Mouse (Mus musculus) ES-E14 (cell line): ENCODE data around the gene Traf1.

Experiments
- HCFC1 ChIP-seq: IDR thresholded peaks from 2 replicates; pipeline ENCODE4 v1.6.1; 2012; ENCODE audit warnings: low read length, inconsistent platforms, borderline replicate concordance; ENCODE audit not compliant: insufficient read depth
- MAFK ChIP-seq: IDR thresholded peaks from 2 replicates; pipeline ENCODE4 v1.6.1; 2014; ENCODE audit warnings: mild to moderate bottlenecking, low read depth, low read length, inconsistent platforms; ENCODE audit not compliant: insufficient read depth
- ZC3H11A ChIP-seq: IDR thresholded peaks from 2 replicates; pipeline ENCODE4 v1.6.1; 2012; ENCODE audit warnings: low read depth, mild to moderate bottlenecking, inconsistent platforms, low read length, borderline replicate concordance

DNA sequence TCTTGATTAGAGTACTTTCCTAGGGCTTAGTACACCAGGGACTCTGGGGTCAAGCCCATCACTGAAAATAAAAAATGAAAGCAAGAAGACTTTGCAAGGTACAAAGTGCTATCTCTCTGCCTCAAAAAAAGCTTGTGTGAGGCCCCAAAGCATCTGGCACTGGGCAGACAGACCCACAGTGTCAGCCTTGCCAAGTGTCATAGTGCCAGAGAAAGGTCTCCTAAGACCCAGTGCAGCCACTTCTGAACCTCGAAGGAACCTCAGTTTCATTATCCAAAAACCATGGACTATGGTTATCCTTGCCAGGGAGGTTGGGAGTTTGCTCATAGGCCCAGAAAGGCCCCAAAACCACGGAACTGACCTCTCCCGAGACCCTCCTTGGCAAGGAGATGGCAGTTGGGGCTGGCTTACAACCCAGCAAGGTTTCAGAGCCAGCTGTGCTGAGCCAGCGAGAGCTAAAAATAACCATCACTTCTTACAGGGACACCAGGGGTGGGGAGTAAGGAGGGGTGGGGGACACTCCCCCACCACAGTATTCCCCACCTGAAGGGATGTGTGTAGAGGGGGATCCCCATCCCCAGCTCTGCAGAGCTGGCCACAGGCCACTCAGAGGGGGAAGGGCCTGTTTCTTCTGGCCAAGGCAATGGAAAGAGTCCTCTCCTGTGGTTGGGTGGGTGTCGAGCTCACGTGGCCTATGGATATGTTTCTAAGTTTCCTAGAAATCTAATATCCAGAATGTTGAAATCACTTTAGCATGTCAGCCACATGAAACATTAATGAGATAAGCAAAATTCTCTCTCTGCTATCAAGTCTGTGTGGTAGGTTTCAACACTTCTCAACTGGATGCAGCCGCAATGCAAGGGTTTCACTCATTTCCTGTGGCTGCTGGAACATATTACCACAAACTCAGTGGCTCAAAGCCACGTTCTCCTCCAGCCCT lies 23.0 kb downstream of the Traf1 start:
- no peak for TF ChIP-seq ZC3H11A
- no peak for TF ChIP-seq MAFK
- no peak for TF ChIP-seq HCFC1
